Mouse (Mus musculus) hindbrain, embryonic 12.5 days (tissue): ENCODE measurements around the gene Invs. TPM values are rescaled to one million over a fixed set of nuclear protein-coding genes. Genes with fewer than 3 reads are reported as not detected.
"Not testable (repeated sequence)": the region's sequence is repeated elsewhere in the genome, so short reads cannot be mapped to it uniquely, and the experiment has no call there.

Experiments used
- ATAC-seq: fragments of 200-750 bp; cut with Nextera tagmentation; 2 replicates; pipeline ENCODE4 v1.8.0; 2017; ENCODE audit warnings: moderate TSS enrichment; ENCODE audit not compliant: low FRiP score
- H3K27ac ChIP-seq: fragments of 300-500 bp; sonication (generic); 2 replicates; pipeline ENCODE4 v1.5.1; 2016; ENCODE audit warnings: mild to moderate bottlenecking
- H3K27me3 ChIP-seq: fragments of 300-500 bp; sonication (generic); 2 replicates; pipeline ENCODE4 v1.6.1; 2016; ENCODE audit warnings: mild to moderate bottlenecking
- H3K36me3 ChIP-seq: fragments of 300-500 bp; sonication (generic); 2 replicates; pipeline ENCODE4 v1.6.1; 2016; ENCODE audit warnings: mild to moderate bottlenecking
- H3K4me1 ChIP-seq: fragments of 300-500 bp; sonication (generic); 2 replicates; pipeline ENCODE4 v1.6.1; 2016
- H3K4me2 ChIP-seq: fragments of 300-500 bp; sonication (generic); replicated peaks from 2 replicates; pipeline ENCODE4 v1.6.1; 2016; ENCODE audit warnings: mild to moderate bottlenecking
- H3K4me3 ChIP-seq: fragments of 300-500 bp; sonication (generic); 2 replicates; pipeline ENCODE4 v1.5.1; 2016; ENCODE audit warnings: mild to moderate bottlenecking
- H3K9ac ChIP-seq: fragments of 300-500 bp; sonication (generic); 2 replicates; pipeline ENCODE4 v1.6.1; 2016; ENCODE audit warnings: mild to moderate bottlenecking, moderate library complexity
- H3K9me3 ChIP-seq: fragments of 300-500 bp; sonication (generic); replicated peaks from 2 replicates; pipeline ENCODE4 v1.6.1; 2016; ENCODE audit warnings: mild to moderate bottlenecking
- WGBS: fragments of 180-500 bp; shearing (Covaris S2); methylation state at CpG from one replicate; pipeline ENCODE4 v1.1.7; 2016; 5-methylcytosine and 5-hydroxymethylcytosine counted together
- polyA plus RNA-seq: library from polyadenylated mRNA; unstranded; fragments of >200 nt; fragmentation: Nextera tagmentation; extraction: Ambion mirVana; gene quantifications from 2 replicates; pipeline ENCODE4 v1.2.1, GENCODE M21; 2016

Gene Invs
- polyA plus RNA-seq, 1 experiment from 2014 or later: 10.4 TPM

GRCm38 (mm10) chr4:48332453-48333051 is 53.0 kb downstream of the Invs start:
- no peak for ATAC-seq
- 84% methylated on average over 6 of the region's 6 CpGs for WGBS

GRCm38 (mm10) chr4:48334927-48335763 is 55.6 kb downstream of the Invs start:
- H3K4me3 ChIP-seq: no peak overlapping the region
- no peak overlapping the region for H3K4me2 ChIP-seq
- no peak overlapping the region for H3K27ac ChIP-seq
- H3K27me3 ChIP-seq: no peaks in the 10 kb centered on the region
- H3K9ac ChIP-seq: no peak overlapping the region
- H3K4me1 ChIP-seq: no peaks in the 10 kb centered on the region
- no peaks in the 10 kb centered on the region for H3K9me3 ChIP-seq
- 16% methylated on average over 7 of the region's 7 CpGs for WGBS
- peak; percentile 84 for ATAC-seq
- no peaks in the 10 kb centered on the region for H3K36me3 ChIP-seq

More at GRCm38 (mm10) chr4:48332453-48333051, 53.0 kb downstream of the Invs start:
- Histone ChIP-seq H3K9ac (no peak overlapping the region), H3K4me3 (no peak overlapping the region), H3K4me1 (no peaks in the 10 kb centered on the region), H3K36me3 (no peaks in the 10 kb centered on the region), H3K4me2 (no peak overlapping the region), H3K27me3 (no peaks in the 10 kb centered on the region), H3K9me3 (no peaks in the 10 kb centered on the region), H3K27ac (no peak overlapping the region)

GRCm38 (mm10) chr4:48342705-48343104 is 63.1 kb downstream of the Invs start:
- H3K4me3 ChIP-seq: no peak overlapping the region
- no peaks in the 10 kb centered on the region for H3K4me1 ChIP-seq
- no peak overlapping the region for H3K27ac ChIP-seq
- H3K27me3 ChIP-seq: no peaks in the 10 kb centered on the region
- WGBS: 74% methylated on average over 4 of the region's 4 CpGs
- ATAC-seq: no peak
- no peak overlapping the region for H3K4me2 ChIP-seq
- no peaks in the 10 kb centered on the region for H3K36me3 ChIP-seq
- H3K9me3 ChIP-seq: no peaks in the 10 kb centered on the region
- H3K9ac ChIP-seq: no peak overlapping the region

DNA sequence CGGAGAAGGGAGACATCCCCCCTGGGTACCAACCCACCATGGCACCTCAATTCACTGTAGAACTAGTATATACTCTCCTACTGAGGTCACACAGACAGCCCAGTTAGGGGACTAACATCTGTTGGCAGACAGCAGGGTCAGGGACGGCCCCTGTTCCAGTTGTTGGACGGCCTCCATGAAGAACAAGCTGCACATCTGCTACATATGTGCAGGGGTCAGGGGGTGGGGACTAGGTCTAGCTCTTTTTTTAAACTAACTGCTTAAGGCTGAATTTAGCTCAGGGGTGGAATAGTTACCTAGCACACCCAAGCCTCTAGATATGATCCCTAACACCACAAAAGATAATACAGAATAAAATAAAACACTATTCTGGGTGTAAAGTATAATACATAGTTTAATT is 82.8 kb downstream of the Invs start:
- Histone ChIP-seq H3K4me2 (no peak overlapping the region), H3K9me3 (no peaks in the 10 kb centered on the region), H3K27ac (no peak overlapping the region), H3K27me3 (no peaks in the 10 kb centered on the region), H3K4me1 (no peaks in the 10 kb centered on the region), H3K36me3 (no peaks in the 10 kb centered on the region), H3K4me3 (no peak overlapping the region), H3K9ac (no peak overlapping the region)
- no peak for ATAC-seq
- 68% methylated on average over 3 of the region's 3 CpGs for WGBS

DNA sequence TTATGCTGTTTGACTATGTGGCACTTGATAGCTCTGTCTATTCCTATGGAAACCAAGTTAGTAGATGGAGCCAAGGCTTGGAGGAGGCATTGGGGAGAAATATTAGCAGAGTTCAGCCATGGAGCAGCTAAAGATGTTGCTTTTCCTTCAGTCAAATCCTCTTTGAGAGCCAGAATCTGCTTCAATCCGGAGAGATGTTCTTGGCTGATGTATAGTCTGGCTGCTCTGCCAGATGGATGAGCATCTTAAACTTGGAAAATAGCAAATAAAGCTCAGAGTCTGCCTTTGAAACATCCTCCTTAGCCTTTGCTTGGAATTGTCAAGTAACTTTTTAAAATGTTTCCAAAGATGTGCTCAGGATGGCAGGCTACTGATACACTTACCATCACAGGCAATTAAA is 91.5 kb downstream of the Invs start:
- WGBS: 72% methylated on average over 1 of the region's 1 CpGs

GRCm38 (mm10) chr4:48380940-48381339 is 101.4 kb downstream of the Invs start:
- Histone ChIP-seq H3K36me3 (no peaks in the 10 kb centered on the region), H3K9me3 (no peaks in the 10 kb centered on the region), H3K9ac (no peak overlapping the region), H3K27me3 (no peaks in the 10 kb centered on the region), H3K27ac (no peak overlapping the region), H3K4me2 (no peak overlapping the region), H3K4me1 (no peaks in the 10 kb centered on the region), H3K4me3 (no peak overlapping the region)
- ATAC-seq: no peak
- 0% methylated on average over 2 of the region's 2 CpGs for WGBS

More for the DNA sequence above, 91.5 kb downstream of the Invs start:
- Histone ChIP-seq H3K36me3 (no peaks in the 10 kb centered on the region), H3K9ac (no peak overlapping the region), H3K27ac (no peak overlapping the region), H3K27me3 (no peaks in the 10 kb centered on the region), H3K4me2 (no peak overlapping the region), H3K9me3 (no peaks in the 10 kb centered on the region), H3K4me3 (no peak overlapping the region), H3K4me1 (no peaks in the 10 kb centered on the region)
- ATAC-seq: no peak

GRCm38 (mm10) chr4:48382506-48382905 is 102.9 kb downstream of the Invs start:
- Histone ChIP-seq H3K4me3 (no peak overlapping the region), H3K9ac (no peak overlapping the region), H3K4me2 (no peak overlapping the region), H3K27me3 (no peaks in the 10 kb centered on the region), H3K27ac (no peak overlapping the region), H3K4me1 (no peaks in the 10 kb centered on the region), H3K9me3 (no peaks in the 10 kb centered on the region), H3K36me3 (no peaks in the 10 kb centered on the region)
- no peak for ATAC-seq
- WGBS: 83% methylated on average over 5 of the region's 5 CpGs

GRCm38 (mm10) chr4:48396949-48397348 is 117.4 kb downstream of the Invs start:
- Histone ChIP-seq H3K9ac (no peak overlapping the region), H3K4me1 (no peaks in the 10 kb centered on the region), H3K27me3 (no peaks in the 10 kb centered on the region), H3K36me3 (peaks cover 7% of the 10 kb centered on the region), H3K4me3 (no peak overlapping the region), H3K4me2 (no peak overlapping the region), H3K9me3 (no peaks in the 10 kb centered on the region), H3K27ac (no peak overlapping the region)
- 93% methylated on average over 3 of the region's 3 CpGs for WGBS
- no peak for ATAC-seq

- no peak overlapping the region for H3K27ac ChIP-seq
- 80% methylated on average over 16 of the region's 16 CpGs for WGBS
- H3K9me3 ChIP-seq: no peaks in the 10 kb centered on the region
- no peaks in the 10 kb centered on the region for H3K27me3 ChIP-seq
- H3K4me3 ChIP-seq: no peak overlapping the region
- no peak overlapping the region for H3K9ac ChIP-seq
- H3K36me3 ChIP-seq: peaks cover under 1% of the 10 kb centered on the region; the same call in 1 of the 2 replicates
- no peak overlapping the region for H3K4me2 ChIP-seq
- no peak for ATAC-seq
- no peaks in the 10 kb centered on the region for H3K4me1 ChIP-seq
These were observed 123.6 kb downstream of the Invs start for GRCm38 (mm10) chr4:48403066-48403640.

DNA sequence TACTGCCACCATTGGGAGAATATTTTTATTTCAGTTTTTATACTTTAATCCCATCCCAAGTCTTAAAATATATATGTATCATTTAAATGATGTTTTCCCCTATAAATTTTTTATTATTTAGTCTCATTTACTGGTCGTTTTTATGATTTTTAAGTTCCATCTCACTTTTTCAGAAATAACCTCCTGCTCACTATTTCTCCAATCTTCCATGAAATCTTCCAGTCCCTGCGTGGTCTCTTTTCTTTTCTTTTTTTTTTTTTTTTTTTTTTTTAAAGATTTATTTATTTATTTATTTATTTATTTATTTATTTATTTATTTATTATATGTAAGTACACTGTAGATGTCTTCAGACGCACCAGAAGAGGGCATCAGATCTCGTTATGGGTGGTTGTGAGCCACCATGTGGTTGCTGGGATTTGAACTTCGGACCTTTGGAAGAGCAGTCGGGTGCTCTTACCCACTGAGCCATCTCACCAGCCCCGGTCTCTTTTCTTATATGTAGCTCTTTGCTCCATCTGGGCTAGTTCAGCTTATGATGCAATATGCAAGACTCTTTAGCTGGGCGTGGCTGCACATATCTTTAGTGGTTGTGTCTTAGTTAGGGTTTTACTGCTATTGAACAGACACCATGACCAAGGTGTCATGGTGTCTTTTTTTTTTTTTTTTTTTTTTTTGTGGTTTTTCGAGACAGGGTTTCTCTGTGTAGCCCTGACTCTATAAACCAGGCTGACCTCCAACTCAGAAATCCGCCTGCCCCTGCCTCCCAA is 126.3 kb downstream of the Invs start:
- H3K27me3 ChIP-seq, H3K4me3 ChIP-seq, H3K27ac ChIP-seq, H3K9ac ChIP-seq, H3K9me3 ChIP-seq, H3K36me3 ChIP-seq, H3K4me2 ChIP-seq, H3K4me1 ChIP-seq, ATAC-seq: not testable (repeated sequence)
- 91% methylated on average over 10 of the region's 10 CpGs for WGBS

- Histone ChIP-seq H3K4me1 (no peaks in the 10 kb centered on the region), H3K9ac (no peak overlapping the region), H3K27ac (no peak overlapping the region), H3K4me3 (no peak overlapping the region), H3K4me2 (no peak overlapping the region; the same call in 1 of the 2 replicates), H3K27me3 (no peaks in the 10 kb centered on the region), H3K36me3 (no peaks in the 10 kb centered on the region), H3K9me3 (no peaks in the 10 kb centered on the region)
- WGBS: 51% methylated on average over 18 of the region's 18 CpGs
- ATAC-seq: peak; percentile 38; the same call in 1 of the 2 replicates
These were observed 127.9 kb downstream of the Invs start for GRCm38 (mm10) chr4:48407350-48408039.
